Mouse (Mus musculus) CH12.LX (cell line): ENCODE measurements around the gene Gm44596. TPM values are rescaled to one million over a fixed set of nuclear protein-coding genes. Genes with fewer than 3 reads are reported as not detected.

Experiments
- DNase-seq: peaks from one replicate; pipeline ENCODE4 v3.0.0-alpha.2; 2013; ENCODE audit errors: extremely low read depth
- H3K27ac ChIP-seq: 2 replicates; pipeline ENCODE4 v1.5.1; 2012; ENCODE audit warnings: low read depth, mild to moderate bottlenecking, control low read depth, moderate library complexity; ENCODE audit not compliant: insufficient read depth
- H3K27me3 ChIP-seq: replicated peaks from 2 replicates; pipeline ENCODE3; 2012; ENCODE audit warnings: inconsistent platforms
- H3K36me3 ChIP-seq, 2 experiments: replicated peaks in 1 of 2; 2 replicates each; pipeline versions ENCODE3 to v1.6.1; 2012; ENCODE audit warnings: inconsistent platforms in 1 of 2, low read length in 1 of 2, mild to moderate bottlenecking in 1 of 2, mixed read lengths in 1 of 2, moderate library complexity in 1 of 2; ENCODE audit not compliant: control insufficient read depth in 1 of 2, insufficient read depth in 1 of 2
- H3K4me1 ChIP-seq, 2 experiments: 2 replicates each; pipeline ENCODE4 v1.6.1; 2012; ENCODE audit warnings: inconsistent platforms in 1 of 2, moderate library complexity in 1 of 2; ENCODE audit not compliant: insufficient read depth in 2 of 2, control insufficient read depth in 1 of 2
- H3K4me2 ChIP-seq: 2 replicates; pipeline ENCODE4 v1.6.1; 2012; ENCODE audit warnings: low read depth, mild to moderate bottlenecking, control low read depth; ENCODE audit not compliant: poor library complexity, insufficient read depth, severe bottlenecking
- H3K4me3 ChIP-seq, 3 experiments: fragments of 150-350 bp in 1 of 3; sonication (generic) in 1 of 3; replicated peaks in 1 of 3; 2 replicates each; pipeline versions ENCODE3 to v1.5.1; 2011 to 2012; ENCODE audit warnings: low read depth in 2 of 3, low read length in 2 of 3, mild to moderate bottlenecking in 2 of 3, moderate library complexity in 2 of 3, control low read depth in 1 of 3, improper control_type of control experiment in 1 of 3, inconsistent platforms in 1 of 3, mixed read lengths in 1 of 3; ENCODE audit not compliant: poor library complexity in 1 of 3
- H3K79me2 ChIP-seq: replicated peaks from 2 replicates; pipeline ENCODE4 v1.6.1; 2012; ENCODE audit warnings: mild to moderate bottlenecking, moderate library complexity; ENCODE audit not compliant: control insufficient read depth, poor library complexity, insufficient read depth, severe bottlenecking; ENCODE audit errors: extremely low read depth
- H3K9ac ChIP-seq: 2 replicates; pipeline ENCODE4 v1.6.1; 2012; ENCODE audit warnings: low read depth, mild to moderate bottlenecking, control low read depth, moderate library complexity; ENCODE audit not compliant: insufficient read depth
- H3K9me3 ChIP-seq: replicated peaks from 2 replicates; pipeline ENCODE3; 2012; ENCODE audit warnings: low read length, inconsistent platforms, mixed read lengths
- BHLHE40 ChIP-seq: IDR thresholded peaks from 2 replicates; pipeline ENCODE4 v1.6.1; 2011; ENCODE audit warnings: mild to moderate bottlenecking, low read depth, low read length, improper control_type of control experiment
- CHD1 ChIP-seq: IDR thresholded peaks from 2 replicates; pipeline ENCODE4 v1.6.1; 2012; ENCODE audit warnings: low read depth, low read length, improper control_type of control experiment, inconsistent platforms
- CTCF ChIP-seq, 2 experiments: IDR thresholded peaks in 1 of 2; conservative IDR thresholded peaks in 1 of 2; 2 replicates each; pipeline ENCODE4 v1.5.1; 2011 to 2012; ENCODE audit warnings: low read depth in 2 of 2, low read length in 2 of 2, improper control_type of control experiment in 1 of 2, inconsistent platforms in 1 of 2, mild to moderate bottlenecking in 1 of 2, moderate library complexity in 1 of 2
- ELF1 ChIP-seq: IDR thresholded peaks from 2 replicates; pipeline ENCODE4 v1.6.1; 2014; ENCODE audit warnings: low read depth, mild to moderate bottlenecking, inconsistent platforms, low read length, improper control_type of control experiment
- HCFC1 ChIP-seq: IDR thresholded peaks from 2 replicates; pipeline ENCODE4 v1.6.1; 2012; ENCODE audit warnings: low read depth, mild to moderate bottlenecking, inconsistent platforms, low read length, improper control_type of control experiment
- IRF4 ChIP-seq: IDR thresholded peaks from 2 replicates; pipeline ENCODE4 v1.6.1; 2014; ENCODE audit warnings: low read depth, mild to moderate bottlenecking, inconsistent platforms, low read length, improper control_type of control experiment
- KAT2A ChIP-seq: IDR thresholded peaks from 2 replicates; pipeline ENCODE4 v1.6.1; 2012; ENCODE audit warnings: low read length, improper control_type of control experiment, inconsistent platforms; ENCODE audit not compliant: insufficient replicate concordance
- MAFK ChIP-seq: IDR thresholded peaks from 2 replicates; pipeline ENCODE4 v1.6.1; 2011; ENCODE audit warnings: low read length, improper control_type of control experiment; ENCODE audit not compliant: insufficient replicate concordance
- MAX ChIP-seq: IDR thresholded peaks from 2 replicates; pipeline ENCODE4 v1.6.1; 2011; ENCODE audit warnings: low read length, improper control_type of control experiment
- MEF2A ChIP-seq: IDR thresholded peaks from 2 replicates; pipeline ENCODE4 v1.6.1; 2014; ENCODE audit warnings: low read depth, mild to moderate bottlenecking, inconsistent platforms, low read length, improper control_type of control experiment, borderline replicate concordance
- MXI1 ChIP-seq: IDR thresholded peaks from 2 replicates; pipeline ENCODE4 v1.6.1; 2011; ENCODE audit warnings: mild to moderate bottlenecking, low read depth, low read length, improper control_type of control experiment
- NELFE ChIP-seq: IDR thresholded peaks from 2 replicates; pipeline ENCODE4 v1.6.1; 2011; ENCODE audit warnings: low read depth, low read length, improper control_type of control experiment
- PAX5 ChIP-seq: IDR thresholded peaks from 2 replicates; pipeline ENCODE4 v1.6.1; 2012; ENCODE audit warnings: low read length, inconsistent platforms, mixed read lengths
- POLR2AphosphoS2 ChIP-seq: IDR thresholded peaks from 2 replicates; pipeline ENCODE4 v1.6.1; 2011; ENCODE audit warnings: low read depth, low read length, improper control_type of control experiment
- RAD21 ChIP-seq: IDR thresholded peaks from 2 replicates; pipeline ENCODE4 v1.6.1; 2011; ENCODE audit warnings: low read depth, mild to moderate bottlenecking, low read length, improper control_type of control experiment, moderate library complexity
- RCOR1 ChIP-seq: conservative IDR thresholded peaks from 2 replicates; pipeline ENCODE4 v1.6.1; 2012; ENCODE audit warnings: low read depth, mild to moderate bottlenecking, inconsistent platforms, low read length, improper control_type of control experiment
- SIN3A ChIP-seq: IDR thresholded peaks from 2 replicates; pipeline ENCODE4 v1.6.1; 2012; ENCODE audit warnings: low read length, improper control_type of control experiment, inconsistent platforms
- SMC3 ChIP-seq: IDR thresholded peaks from 2 replicates; pipeline ENCODE4 v1.6.1; 2011; ENCODE audit warnings: low read depth, low read length, improper control_type of control experiment
- TBP ChIP-seq: conservative IDR thresholded peaks from 2 replicates; pipeline ENCODE4 v1.6.1; 2011; ENCODE audit warnings: low read depth, low read length, improper control_type of control experiment
- USF1 ChIP-seq: IDR thresholded peaks from 2 replicates; pipeline ENCODE4 v1.6.1; 2014; ENCODE audit warnings: low read depth, mild to moderate bottlenecking, inconsistent platforms, low read length, improper control_type of control experiment
- USF2 ChIP-seq: conservative IDR thresholded peaks from 2 replicates; pipeline ENCODE4 v1.6.1; 2011; ENCODE audit warnings: low read depth, low read length, improper control_type of control experiment
- ZKSCAN1 ChIP-seq: IDR thresholded peaks from 2 replicates; pipeline ENCODE4 v1.6.1; 2012; ENCODE audit warnings: low read depth, inconsistent platforms, low read length, improper control_type of control experiment, borderline replicate concordance
- ZMIZ1 ChIP-seq: IDR thresholded peaks from 2 replicates; pipeline ENCODE4 v1.6.1; 2012; ENCODE audit warnings: low read depth, mild to moderate bottlenecking, inconsistent platforms, low read length, improper control_type of control experiment
- ZNF384 ChIP-seq: IDR thresholded peaks from 2 replicates; pipeline ENCODE4 v1.6.1; 2012; ENCODE audit warnings: low read depth, low read length, improper control_type of control experiment, inconsistent platforms
- dilution Hi-C: fragments of 300-500 bp; cut with MboI; formaldehyde crosslinking; loops from 2 replicates; pipeline ENCODE4 v1.14.3; 2020; ENCODE audit warnings: low sequenced_read_pairs; ENCODE audit not compliant: extremely low pct_unique_long_range_greater_than_20kb, extremely low pct_ligation_motif_present
- in situ Hi-C: fragments of 300-500 bp; cut with MboI; formaldehyde crosslinking; loops from 3 replicates; pipeline ENCODE4 v1.14.3; 2019; ENCODE audit warnings: low sequenced_read_pairs, low pct_ligation_motif_present, low pct_unique_long_range_greater_than_20kb, mixed read lengths
- polyA plus RNA-seq: library from polyadenylated mRNA; unstranded; fragments of >175 nt; gene quantifications from 2 replicates; pipeline ENCODE4 v1.2.1, GENCODE M21; 2012; ENCODE audit warnings: low read depth; ENCODE audit not compliant: insufficient read length
- total RNA-seq, 2 experiments: library from RNA; depleted of rRNA; stranded (reverse); fragments of 300-350 nt in 1 of 2; fragments of >200 nt in 1 of 2; gene quantifications; 2 replicates each; pipeline ENCODE4 v1.2.3; 2012 to 2014

The Gm44596 gene
- total and polyA plus RNA-seq, 3 experiments, result not detected

- Histone ChIP-seq H3K4me2 (no peak overlapping the region), H3K36me3 (peaks cover 12 to 19% of the 10 kb centered on the region in 2 experiments), H3K4me1 (peaks cover 5 to 18% of the 10 kb centered on the region in 2 experiments; a peak in 3 of 4 replicates), H3K9ac (no peak overlapping the region), H3K4me3 (no peak overlapping the region), H3K27me3 (no peaks in the 10 kb centered on the region), H3K79me2 (peaks cover 27% of the 10 kb centered on the region), H3K9me3 (no peaks in the 10 kb centered on the region), H3K27ac (no peak overlapping the region)
- dilution Hi-C loops (no loop called here), in situ Hi-C loops (no loop called here)
- TF ChIP-seq CTCF (conservative IDR thresholded peaks at IDR 0.05 in 1 of 2, IDR thresholded peaks at IDR 0.05 in 1 of 2; ENCODE audit: low read depth in 2 of 2, low read length in 2 of 2) (peak in 1 of 2 experiments; percentile 41; a peak in 2 of 4 replicates), USF2 (no peak), SMC3 (0 out of 2 replicates have a peak, but pooled peaks have one; percentile 16)
- DNase-seq, result no peak
Observed at GRCm38 (mm10) chr6:128440238-128440637, 64.9 kb downstream of the Gm44596 start.

DNA sequence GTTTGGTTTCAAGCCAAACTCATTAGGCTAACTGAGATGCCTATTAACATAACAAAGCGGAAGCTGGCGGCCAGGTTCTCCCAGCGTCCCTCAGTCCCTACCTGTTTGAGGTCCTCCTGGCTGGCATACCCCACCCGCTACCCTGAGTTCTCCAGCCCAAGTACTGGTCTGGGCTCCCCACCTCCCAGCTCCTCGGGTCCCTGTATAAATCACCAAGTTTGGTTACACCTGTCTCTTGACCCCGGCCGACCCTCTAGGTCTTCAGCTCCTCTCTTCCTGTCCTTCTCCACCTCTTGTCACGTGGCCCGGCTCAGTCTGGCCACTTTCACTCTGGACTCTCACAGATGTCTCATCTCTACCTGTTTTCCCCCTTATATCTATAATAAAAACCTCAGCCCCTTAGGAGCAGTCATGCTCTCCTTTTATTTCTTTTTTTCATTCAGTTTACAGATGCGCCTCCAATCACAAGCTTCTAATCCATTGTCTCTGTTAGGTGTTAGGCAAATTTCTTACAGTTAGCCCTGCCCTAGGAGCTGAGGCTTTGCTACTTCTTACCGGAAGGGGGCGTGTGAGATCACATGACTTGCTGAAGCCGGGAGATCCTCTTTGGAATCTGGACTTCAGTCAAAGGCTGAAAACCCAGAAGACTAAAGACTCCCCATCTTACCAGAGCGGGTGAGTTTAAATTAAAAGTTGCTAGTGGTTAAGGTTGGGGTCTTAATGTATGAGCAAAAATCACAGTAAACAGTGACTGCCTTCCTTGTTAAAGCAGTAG, 70.6 kb downstream of the Gm44596 start:
- Histone ChIP-seq H3K27me3 (no peaks in the 10 kb centered on the region), H3K79me2 (no peaks in the 10 kb centered on the region), H3K9ac (peak overlapping the region; percentile 40; the same call in 1 of the 2 replicates), H3K36me3 (peaks cover 0 to 7% of the 10 kb centered on the region in 2 experiments), H3K4me3 (peak overlapping the region in 1 of 3 experiments; percentile 2), H3K4me1 (peaks cover 3 to 4% of the 10 kb centered on the region in 2 experiments; a peak in 2 of 4 replicates), H3K9me3 (no peaks in the 10 kb centered on the region), H3K4me2 (peak overlapping the region; percentile 48), H3K27ac (no peak overlapping the region)
- dilution Hi-C loops, result no loop called here
- TF ChIP-seq ZMIZ1, result no peak
- TF ChIP-seq USF1, result peak; percentile 73
- TF ChIP-seq CHD1, result no peak
- TF ChIP-seq USF2, result peak; percentile 76
- no peak for TF ChIP-seq ZKSCAN1
- TF ChIP-seq POLR2AphosphoS2, result no peak
- peak; percentile 68 for TF ChIP-seq SMC3
- no peak for TF ChIP-seq MEF2A
- peak; percentile 39 for TF ChIP-seq HCFC1
- no peak for TF ChIP-seq RCOR1
- peak; percentile 55 for TF ChIP-seq RAD21
- TF ChIP-seq MAX, result peak; percentile 73; the same call in 1 of the 2 replicates
- TF ChIP-seq KAT2A, result 0 out of 2 replicates have a peak, but pooled peaks have one; percentile 18
- peak; percentile 75 for TF ChIP-seq SIN3A
- 0 out of 2 replicates have a peak, but pooled peaks have one; percentile 47 for TF ChIP-seq MXI1
- TF ChIP-seq TBP, result no peak
- TF ChIP-seq BHLHE40, result no peak; the same call in none of the 2 replicates
- TF ChIP-seq ELF1, result peak; percentile 49; the same call in 1 of the 2 replicates
- TF ChIP-seq NELFE, result peak; percentile 52; the same call in 1 of the 2 replicates
- 0 out of 2 replicates have a peak, but pooled peaks have one; percentile 6 for TF ChIP-seq MAFK
- TF ChIP-seq PAX5, result no peak
- TF ChIP-seq ZNF384, result no peak
- peak; percentile 36 to 89 for TF ChIP-seq CTCF (conservative IDR thresholded peaks at IDR 0.05 in 1 of 2, IDR thresholded peaks at IDR 0.05 in 1 of 2; ENCODE audit: low read depth in 2 of 2, low read length in 2 of 2)
- peak; percentile 29; the same call in 1 of the 2 replicates for TF ChIP-seq IRF4
- no peak for DNase-seq
- in situ Hi-C loops, result no loop called here
